Mouse (Mus musculus): ENCODE data around the gene Ankrd12.

DNA sequence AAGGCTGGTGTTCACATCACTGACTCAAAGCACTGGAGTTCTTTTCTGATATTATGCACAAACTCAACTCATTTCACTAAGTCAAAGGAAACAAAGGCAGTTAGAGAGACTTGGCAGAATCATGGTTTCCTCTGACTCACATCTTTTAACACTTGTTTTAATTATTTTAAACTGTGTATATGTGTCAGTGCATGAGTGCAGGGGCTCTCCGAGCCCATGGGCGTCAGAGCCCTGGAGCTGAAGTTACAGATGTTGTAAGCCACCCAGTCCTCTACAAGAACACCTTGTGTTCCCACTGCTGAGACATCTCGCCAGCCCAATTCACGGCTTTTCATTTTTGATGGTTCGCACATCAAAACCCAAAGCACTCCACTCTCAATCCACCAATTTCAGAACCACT lies 43.6 kb downstream of the Ankrd12 start:
- TF ChIP-seq CTCF (IDR thresholded peaks at IDR 0.05; ENCODE audit: extremely low read depth, insufficient read depth, low read length) (no peak), POLR2A (IDR thresholded peaks at IDR 0.05; ENCODE audit: extremely low read depth, insufficient read depth, low read length) (no peak)

Data from cortical plate, adult 2 months (tissue).